Mouse (Mus musculus): Measurements from ENCODE around the gene Fos. TPM values are rescaled to one million over a fixed set of nuclear protein-coding genes. Genes with fewer than 3 reads are reported as not detected.

Fos gene
- 10 to 100 TPM in 2 of 4 experiments, 1 to 10 TPM in 2; 5.6 to 26.9 (median 8.4) TPM for total RNA-seq (2022)

DNA sequence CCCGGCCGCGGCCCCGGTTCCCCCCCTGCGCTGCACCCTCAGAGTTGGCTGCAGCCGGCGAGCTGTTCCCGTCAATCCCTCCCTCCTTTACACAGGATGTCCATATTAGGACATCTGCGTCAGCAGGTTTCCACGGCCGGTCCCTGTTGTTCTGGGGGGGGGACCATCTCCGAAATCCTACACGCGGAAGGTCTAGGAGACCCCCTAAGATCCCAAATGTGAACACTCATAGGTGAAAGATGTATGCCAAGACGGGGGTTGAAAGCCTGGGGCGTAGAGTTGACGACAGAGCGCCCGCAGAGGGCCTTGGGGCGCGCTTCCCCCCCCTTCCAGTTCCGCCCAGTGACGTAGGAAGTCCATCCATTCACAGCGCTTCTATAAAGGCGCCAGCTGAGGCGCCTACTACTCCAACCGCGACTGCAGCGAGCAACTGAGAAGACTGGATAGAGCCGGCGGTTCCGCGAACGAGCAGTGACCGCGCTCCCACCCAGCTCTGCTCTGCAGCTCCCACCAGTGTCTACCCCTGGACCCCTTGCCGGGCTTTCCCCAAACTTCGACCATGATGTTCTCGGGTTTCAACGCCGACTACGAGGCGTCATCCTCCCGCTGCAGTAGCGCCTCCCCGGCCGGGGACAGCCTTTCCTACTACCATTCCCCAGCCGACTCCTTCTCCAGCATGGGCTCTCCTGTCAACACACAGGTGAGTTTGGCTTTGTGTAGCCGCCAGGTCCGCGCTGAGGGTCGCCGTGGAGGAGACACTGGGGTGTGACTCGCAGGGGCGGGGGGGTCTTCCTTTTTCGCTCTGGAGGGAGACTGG is at the start of gene Fos:
Gene Fos, plus strand, starts transcription at position 410 of the 817 bp plus-strand sequence.
- DNase-seq (ENCODE audit: low spot score in 2 of 2) = peak; percentile 79 to 85

- DNase-seq (ENCODE audit: low spot score in 2 of 2) = no peak
These were observed 48.0 kb upstream of the Fos start for GRCm38 (mm10) chr12:85425721-85426120.

GRCm38 (mm10) chr12:85426126-85426525 is 47.6 kb upstream of the Fos start:
- no peak for DNase-seq (ENCODE audit: low spot score in 2 of 2)

DNA sequence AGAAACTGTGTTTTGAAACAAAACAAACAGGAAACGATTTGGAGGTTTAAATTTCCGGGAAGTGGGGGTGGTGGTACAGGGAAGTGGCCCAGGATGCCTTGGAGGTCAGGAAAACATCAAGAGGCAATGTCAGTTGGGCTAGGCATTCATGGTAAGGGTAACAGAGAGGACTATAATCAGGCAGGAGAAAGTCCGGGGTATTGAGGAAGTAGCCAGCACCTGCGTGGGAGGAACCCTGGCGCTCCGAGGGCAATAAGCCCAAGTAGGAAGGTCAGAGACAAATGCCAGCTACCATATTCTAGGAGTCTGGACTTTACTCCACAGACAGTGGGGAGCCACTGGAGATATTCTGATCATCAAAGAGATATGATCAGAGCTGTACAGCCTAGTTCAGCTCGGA is 45.9 kb upstream of the Fos start:
- DNase-seq (ENCODE audit: low spot score in 2 of 2) = no peak

GRCm38 (mm10) chr12:85429999-85430398 is 43.7 kb upstream of the Fos start:
- DNase-seq (ENCODE audit: low spot score in 2 of 2) = no peak

DNA sequence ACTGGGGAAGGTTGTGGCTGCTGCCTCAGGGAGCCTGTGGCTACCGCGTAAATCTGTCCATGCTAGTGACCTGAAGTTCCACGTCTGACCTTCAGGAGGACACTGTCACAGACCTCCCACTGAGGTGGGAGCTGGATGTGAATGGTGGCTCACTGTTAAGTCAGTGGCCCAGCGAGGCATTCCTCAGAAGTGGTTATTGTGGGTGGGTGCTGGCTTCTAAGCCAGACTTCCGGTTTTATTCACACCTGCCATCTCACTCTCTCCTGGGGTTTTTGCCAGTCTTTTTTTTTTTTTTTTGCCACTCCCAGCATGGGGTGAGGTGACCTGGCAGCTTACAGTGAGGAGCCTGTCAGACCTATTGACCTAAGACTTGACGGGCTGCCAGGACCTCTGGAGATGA is 43.3 kb upstream of the Fos start:
- DNase-seq (ENCODE audit: low spot score in 2 of 2) = no peak

DNA sequence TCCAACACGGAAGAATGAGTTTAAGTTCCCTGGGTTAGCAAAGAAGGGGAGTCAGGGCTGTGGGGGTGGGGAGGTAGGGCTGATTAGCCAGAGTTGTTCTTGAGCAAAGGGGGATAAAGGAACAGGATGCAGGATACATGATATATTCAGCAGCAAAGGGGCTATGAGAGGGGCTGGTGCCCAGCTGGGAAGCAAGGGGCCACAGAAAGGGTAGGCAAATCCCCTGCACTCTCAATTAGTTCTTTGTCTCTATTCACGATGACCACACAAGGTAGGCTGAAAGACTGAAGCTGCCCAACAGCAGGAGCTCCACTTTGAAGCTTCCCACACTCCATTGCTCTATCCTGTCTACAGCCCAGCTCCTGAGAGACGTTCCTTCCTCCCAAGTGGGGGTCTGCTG is 39.8 kb upstream of the Fos start:
- DNase-seq (ENCODE audit: low spot score in 2 of 2) = no peak

DNA sequence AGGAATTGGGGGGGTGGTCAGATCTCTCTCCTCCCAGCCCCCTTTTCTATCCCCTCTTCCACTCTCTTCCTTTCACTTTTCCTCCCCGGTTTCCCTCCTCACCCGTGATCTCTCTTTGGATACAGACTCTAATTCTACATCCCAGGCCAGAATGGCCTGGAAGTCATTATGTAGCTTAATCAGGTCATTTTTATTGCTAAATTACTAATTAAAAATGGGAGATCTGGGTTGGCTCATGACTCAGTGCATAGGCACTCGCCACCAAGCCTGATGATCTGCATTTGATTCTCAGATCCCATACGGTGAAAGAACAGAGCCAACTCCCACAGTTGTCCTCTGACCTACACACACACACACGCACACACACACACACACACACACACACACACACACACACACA is 39.2 kb upstream of the Fos start:
- no peak for DNase-seq (ENCODE audit: low spot score in 2 of 2)

DNA sequence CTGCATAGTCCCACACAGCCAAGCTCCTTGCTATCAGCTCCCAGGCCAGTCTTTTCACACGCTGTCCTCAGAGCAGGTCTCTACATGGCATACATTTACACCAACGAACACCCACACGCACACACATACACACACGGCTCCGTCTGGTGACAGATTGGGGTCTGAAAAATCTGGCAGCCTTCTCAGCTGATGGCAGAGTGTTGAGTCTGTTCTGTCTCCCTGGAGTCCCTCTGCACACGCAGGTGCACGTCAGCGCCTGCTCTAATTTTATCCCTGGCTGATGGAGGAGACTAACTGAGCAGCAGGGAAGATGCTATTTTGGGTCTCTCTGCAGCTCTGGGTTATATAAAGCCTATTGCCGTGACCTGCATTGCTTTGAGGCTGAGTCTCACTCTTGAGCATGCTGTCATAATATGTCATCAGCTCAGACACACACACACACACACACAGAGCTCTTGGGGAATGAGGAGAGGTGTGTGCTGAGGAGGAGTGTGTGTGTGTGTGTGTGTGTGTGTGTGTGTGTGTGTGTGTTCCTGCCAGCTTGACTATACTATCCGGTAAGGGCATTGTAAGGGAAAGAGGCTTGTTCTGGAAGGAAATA is 37.6 kb upstream of the Fos start:
- DNase-seq (ENCODE audit: low spot score in 2 of 2) = peak; percentile 67 to 70

DNA sequence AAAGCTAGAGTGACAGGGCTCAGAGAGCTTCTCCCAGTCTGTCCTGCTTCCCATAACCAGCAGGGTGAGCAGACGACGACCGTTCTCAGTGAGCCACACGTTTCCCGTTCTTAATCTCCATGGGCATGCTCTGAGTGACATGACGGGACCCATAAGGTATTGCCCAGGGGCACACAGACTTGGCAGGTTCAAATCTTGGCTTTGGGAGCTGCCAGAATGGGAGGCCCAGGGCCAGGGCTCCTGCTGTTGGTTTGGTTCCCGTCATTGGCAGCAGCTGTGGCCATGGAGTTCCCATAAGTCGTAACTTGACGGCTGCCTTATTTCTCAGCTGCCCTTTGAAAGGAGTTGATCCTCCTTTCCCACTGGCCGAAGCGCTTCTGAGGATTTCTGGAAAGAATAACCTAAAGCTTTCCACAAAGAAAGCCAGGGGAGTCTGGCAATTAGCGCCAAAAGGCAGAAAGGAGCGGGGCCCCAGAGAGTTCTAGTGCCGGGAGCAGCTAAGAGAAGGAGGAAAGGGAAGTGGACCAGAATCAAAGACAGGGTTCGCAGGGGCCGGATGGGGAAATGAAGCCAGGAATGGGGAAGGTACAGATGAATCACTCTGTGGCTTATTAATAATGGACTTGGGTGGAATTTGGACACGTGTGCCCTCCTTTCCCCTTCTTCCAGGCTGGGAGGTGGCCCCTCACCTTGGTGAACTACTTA is 36.4 kb upstream of the Fos start:
- DNase-seq (ENCODE audit: low spot score in 2 of 2) = peak; percentile 50 to 53

DNA sequence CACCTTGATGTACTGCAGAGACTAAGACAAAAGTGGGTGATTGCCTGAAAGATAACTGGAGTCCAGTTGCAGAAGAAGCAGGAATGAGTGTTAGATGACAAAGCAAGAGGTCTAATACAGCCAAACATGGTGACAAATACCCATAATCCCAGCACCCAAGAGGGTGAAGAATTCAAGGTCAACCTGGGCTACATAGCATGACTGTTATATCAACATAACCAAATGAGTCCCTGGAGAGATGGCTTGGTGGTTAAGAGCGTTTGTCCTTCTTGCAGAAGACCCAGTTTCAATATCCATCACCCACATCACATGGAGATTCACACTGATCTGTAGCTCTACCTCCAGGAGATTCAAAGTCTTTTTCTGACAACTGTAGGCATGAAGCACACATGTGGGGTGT is 30.2 kb upstream of the Fos start:
- no peak for DNase-seq (ENCODE audit: low spot score in 2 of 2)

GRCm38 (mm10) chr12:85444646-85445045 is 29.0 kb upstream of the Fos start:
- no peak for DNase-seq (ENCODE audit: low spot score in 2 of 2)

- no peak for DNase-seq (ENCODE audit: low spot score in 2 of 2)
These were observed 26.7 kb upstream of the Fos start for GRCm38 (mm10) chr12:85447009-85447408.

DNA sequence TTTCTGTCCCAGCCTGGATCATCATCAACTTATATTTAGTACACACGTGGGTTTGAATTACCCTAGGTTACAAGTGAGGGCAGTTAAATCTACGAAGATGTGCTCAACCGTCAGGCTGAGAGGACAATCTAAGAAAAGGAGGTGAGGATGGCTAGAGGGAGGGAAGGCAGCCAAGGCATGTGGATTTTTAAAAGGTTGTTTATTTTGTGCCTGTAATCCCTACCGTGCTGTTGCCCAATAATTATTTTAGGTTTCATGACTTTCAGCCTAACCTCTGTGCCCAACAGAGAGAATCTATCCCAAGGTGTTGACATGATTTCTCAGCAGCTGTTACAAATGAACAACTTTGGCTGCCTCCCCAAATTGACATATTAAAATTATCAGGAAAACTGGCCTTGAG is 26.2 kb upstream of the Fos start:
- DNase-seq (ENCODE audit: low spot score in 2 of 2) = no peak

GRCm38 (mm10) chr12:85449478-85449877 is 24.2 kb upstream of the Fos start:
- DNase-seq (ENCODE audit: low spot score in 2 of 2) = no peak

DNA sequence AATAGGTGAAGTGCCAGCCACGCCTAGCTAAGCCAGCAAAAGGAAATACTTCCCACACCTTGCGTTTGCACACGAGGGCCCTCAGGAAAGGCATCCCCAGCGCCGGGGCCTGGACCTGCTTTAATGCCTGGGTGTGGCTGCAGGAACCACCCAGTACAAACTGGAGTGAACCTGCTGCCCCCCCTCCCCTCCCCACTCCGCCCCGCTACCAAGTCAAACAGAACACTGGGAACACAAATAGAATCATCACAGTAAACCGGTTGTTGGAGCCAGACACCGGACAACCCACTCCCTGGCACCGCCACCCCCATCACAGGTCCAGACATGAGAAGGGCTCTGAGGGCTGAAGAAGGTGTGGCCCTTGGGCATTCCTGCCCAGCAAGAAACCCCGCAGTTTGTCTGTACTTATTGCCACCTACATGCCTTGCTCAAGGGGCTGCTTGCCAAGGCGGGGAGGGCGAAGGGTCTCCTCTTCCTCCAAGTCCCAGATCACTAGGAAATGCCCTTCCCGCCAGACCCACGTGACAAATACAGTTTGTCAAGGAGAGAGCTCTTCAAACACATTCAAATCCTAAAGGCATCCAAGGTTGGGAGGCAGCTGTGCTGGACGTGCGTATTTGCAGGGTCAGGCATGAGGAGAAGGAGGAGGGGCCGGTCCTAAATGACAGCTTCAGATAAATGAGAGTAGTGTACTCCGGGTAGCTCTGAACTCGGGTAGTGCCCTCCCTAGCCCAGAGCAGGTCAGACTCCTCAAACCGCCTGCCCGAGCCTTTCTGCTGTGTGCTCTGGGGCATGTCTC is 21.8 kb upstream of the Fos start:
- DNase-seq (ENCODE audit: low spot score in 2 of 2) = no peak

- DNase-seq (ENCODE audit: low spot score in 2 of 2) = peak; percentile 99
These were observed 18.3 kb upstream of the Fos start for GRCm38 (mm10) chr12:85455065-85456058.

DNA sequence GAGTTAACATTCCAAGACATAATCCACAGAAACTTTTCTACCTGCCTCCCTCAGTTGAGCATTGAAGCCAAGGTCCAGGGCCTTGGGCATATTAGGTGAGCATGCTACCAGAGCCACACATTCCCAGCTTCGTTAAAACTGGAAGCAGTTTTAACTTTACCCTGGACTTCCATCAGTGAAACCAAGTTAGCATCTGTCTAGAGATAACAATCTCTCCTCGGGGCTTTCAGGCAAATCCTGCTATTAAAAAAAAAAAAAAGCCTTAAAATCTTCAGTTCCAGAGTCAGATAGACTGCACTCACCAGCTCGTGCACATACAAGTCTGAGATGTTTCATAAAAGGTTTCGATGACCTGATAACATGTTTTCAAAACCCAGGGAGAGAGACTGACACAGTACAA is 17.4 kb upstream of the Fos start:
- DNase-seq (ENCODE audit: low spot score in 2 of 2) = no peak

- DNase-seq (ENCODE audit: low spot score in 2 of 2) = no peak
These were observed 16.7 kb upstream of the Fos start for GRCm38 (mm10) chr12:85456966-85457505.

DNA sequence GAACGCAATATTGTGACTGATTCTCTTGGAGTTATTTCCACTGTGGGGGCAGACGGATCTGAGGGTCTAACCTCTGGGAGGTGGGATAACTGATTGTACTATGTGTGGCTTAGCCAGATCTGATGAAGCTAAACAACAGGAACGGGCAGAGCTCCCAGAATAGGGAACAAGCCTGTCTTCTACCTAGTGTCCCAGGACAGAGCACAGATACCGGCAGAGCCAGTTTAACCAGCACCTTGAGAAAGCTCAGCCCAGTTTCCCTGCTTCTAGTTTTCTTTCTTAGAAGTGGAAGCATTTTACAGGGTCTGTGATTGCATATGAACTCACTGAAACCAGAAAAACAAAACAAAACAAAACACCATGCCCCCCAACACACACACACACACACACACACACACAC is 13.9 kb upstream of the Fos start:
- no peak for DNase-seq (ENCODE audit: low spot score in 2 of 2)
